Mouse (Mus musculus): ENCODE results near the gene Aatk.

- TF ChIP-seq CTCF (IDR thresholded peaks at IDR 0.05; ENCODE audit: control insufficient read depth, insufficient read depth, insufficient read length) (no peak), USF1 (IDR thresholded peaks at IDR 0.05; ENCODE audit: low read depth) (no peak), MYOD1 (IDR thresholded peaks at IDR 0.05; ENCODE audit: control insufficient read depth, insufficient read length, low read depth) (no peak), MAX (IDR thresholded peaks at IDR 0.05) (no peak)
These were observed 12.2 kb downstream of the Aatk start for GRCm38 (mm10) chr11:120034762-120035161.
